Mouse (Mus musculus) cortical plate, adult 2 months (tissue): Measurements from ENCODE around the gene Trir.

Experiments used
- CTCF ChIP-seq: fragments of 200-500 bp; IDR thresholded peaks from 2 replicates; pipeline ENCODE4 v1.5.1; 2011; ENCODE audit warnings: mild to moderate bottlenecking, control low read depth, low read length; ENCODE audit not compliant: insufficient read depth; ENCODE audit errors: extremely low read depth
- POLR2A ChIP-seq: fragments of 200-500 bp; IDR thresholded peaks from 2 replicates; pipeline ENCODE4 v1.6.1; 2011; ENCODE audit warnings: mild to moderate bottlenecking, low read length, control low read depth; ENCODE audit not compliant: insufficient read depth; ENCODE audit errors: extremely low read depth

GRCm38 (mm10) chr8:85076001-85076400 lies 49.4 kb downstream of the Trir start:
- TF ChIP-seq CTCF, result peak; percentile 35; the same call in 1 of the 2 replicates
- TF ChIP-seq POLR2A, result no peak
